Mouse (Mus musculus) thymus, adult 2 months (tissue): ENCODE measurements around the gene Gm10309. TPM values are rescaled to one million over a fixed set of nuclear protein-coding genes. Genes with fewer than 3 reads are reported as not detected.

ENCODE experiments used
- DNase-seq: peaks from one replicate; pipeline ENCODE4 v3.0.0; 2021
- H3K27ac ChIP-seq: fragments of 200-500 bp; 2 replicates; pipeline ENCODE4 v1.5.1; 2012; ENCODE audit warnings: low read length, control low read depth; ENCODE audit not compliant: control insufficient read depth, insufficient read depth
- H3K27me3 ChIP-seq: fragments of 200-500 bp; 2 replicates; pipeline ENCODE4 v1.6.1; 2012; ENCODE audit warnings: mild to moderate bottlenecking, low read length, moderate library complexity, mixed read lengths; ENCODE audit not compliant: control insufficient read depth, insufficient read depth
- H3K36me3 ChIP-seq: fragments of 200-500 bp; 2 replicates; pipeline ENCODE4 v1.6.1; 2012; ENCODE audit warnings: mild to moderate bottlenecking, low read length, moderate library complexity; ENCODE audit not compliant: control insufficient read depth, insufficient read depth
- H3K4me1 ChIP-seq: fragments of 200-500 bp; replicated peaks from 2 replicates; pipeline ENCODE4 v1.6.1; 2012; ENCODE audit warnings: low read length; ENCODE audit not compliant: control insufficient read depth, insufficient read depth
- H3K4me3 ChIP-seq: fragments of 200-500 bp; 2 replicates; pipeline ENCODE4 v1.5.1; 2012; ENCODE audit warnings: mild to moderate bottlenecking, low read length, control low read depth, moderate library complexity; ENCODE audit not compliant: control insufficient read depth, insufficient read depth
- CTCF ChIP-seq: fragments of 200-500 bp; IDR thresholded peaks from 2 replicates; pipeline ENCODE4 v1.5.1; 2012; ENCODE audit warnings: mild to moderate bottlenecking, control low read depth, low read length, moderate library complexity, borderline replicate concordance; ENCODE audit not compliant: control insufficient read depth, poor library complexity, insufficient read depth; ENCODE audit errors: extremely low read depth
- POLR2A ChIP-seq: fragments of 200-500 bp; IDR thresholded peaks from 2 replicates; pipeline ENCODE4 v1.6.1; 2012; ENCODE audit warnings: mild to moderate bottlenecking, low read length, control low read depth, moderate library complexity; ENCODE audit not compliant: control insufficient read depth, poor library complexity, insufficient read depth; ENCODE audit errors: extremely low read depth
- WGBS: fragments of 180-500 bp; shearing (Covaris S2); methylation state at CpG from one replicate; pipeline ENCODE4 v1.1.7; 2018; 5-methylcytosine and 5-hydroxymethylcytosine counted together
- polyA plus RNA-seq: library from polyadenylated mRNA; depleted of rRNA; stranded (reverse); fragments of >200 nt; gene quantifications from 2 replicates; pipeline ENCODE4 v1.2.3, GENCODE M21; 2012

Gm10309 gene
- polyA plus RNA-seq, 1 experiment = not detected

- DNase-seq = no peak
- TF ChIP-seq POLR2A (no peak), CTCF (no peak)
- 81% methylated on average over 6 of the region's 6 CpGs for WGBS
- H3K4me1 ChIP-seq = no peaks in the 10 kb centered on the region
- H3K36me3 ChIP-seq = no peaks in the 10 kb centered on the region
- H3K27me3 ChIP-seq = no peaks in the 10 kb centered on the region
- H3K27ac ChIP-seq = no peak overlapping the region
- no peak overlapping the region for H3K4me3 ChIP-seq
These were observed 10.5 kb downstream of the Gm10309 start for GRCm38 (mm10) chr17:86494494-86494893.

GRCm38 (mm10) chr17:86493891-86494420 lies 11.1 kb downstream of the Gm10309 start:
- WGBS = 94% methylated on average over 8 of the region's 8 CpGs
- no peak for TF ChIP-seq CTCF
- no peak for TF ChIP-seq POLR2A
- no peaks in the 10 kb centered on the region for H3K27me3 ChIP-seq
- H3K36me3 ChIP-seq = no peaks in the 10 kb centered on the region
- no peak overlapping the region for H3K27ac ChIP-seq
- no peaks in the 10 kb centered on the region for H3K4me1 ChIP-seq
- DNase-seq = no peak
- H3K4me3 ChIP-seq = no peak overlapping the region

- Histone ChIP-seq H3K4me3 (no peak overlapping the region), H3K27me3 (no peaks in the 10 kb centered on the region), H3K36me3 (no peaks in the 10 kb centered on the region), H3K4me1 (no peaks in the 10 kb centered on the region), H3K27ac (no peak overlapping the region)
- 86% methylated on average over 7 of the region's 7 CpGs for WGBS
- TF ChIP-seq POLR2A (no peak), CTCF (no peak)
- DNase-seq = no peak
These were observed 12.7 kb downstream of the Gm10309 start for GRCm38 (mm10) chr17:86492376-86492775.

- Histone ChIP-seq H3K4me3 (no peak overlapping the region), H3K27me3 (no peaks in the 10 kb centered on the region), H3K36me3 (no peaks in the 10 kb centered on the region), H3K4me1 (no peaks in the 10 kb centered on the region), H3K27ac (no peak overlapping the region)
- WGBS = 92% methylated on average over 10 of the region's 10 CpGs
- TF ChIP-seq POLR2A (no peak), CTCF (no peak)
- DNase-seq = no peak
These were observed 15.2 kb downstream of the Gm10309 start for GRCm38 (mm10) chr17:86489827-86490226.

- no peaks in the 10 kb centered on the region for H3K4me1 ChIP-seq
- H3K4me3 ChIP-seq = no peak overlapping the region
- H3K36me3 ChIP-seq = no peaks in the 10 kb centered on the region
- 92% methylated on average over 3 of the region's 3 CpGs for WGBS
- H3K27me3 ChIP-seq = no peaks in the 10 kb centered on the region
- DNase-seq = no peak
- no peak overlapping the region for H3K27ac ChIP-seq
- TF ChIP-seq CTCF (no peak), POLR2A (no peak)
These were observed 17.6 kb downstream of the Gm10309 start for GRCm38 (mm10) chr17:86487450-86487849.

GRCm38 (mm10) chr17:86486657-86487056 lies 18.4 kb downstream of the Gm10309 start:
- 96% methylated on average over 5 of the region's 5 CpGs for WGBS
- Histone ChIP-seq H3K27ac (no peak overlapping the region), H3K36me3 (no peaks in the 10 kb centered on the region), H3K4me3 (no peak overlapping the region), H3K27me3 (no peaks in the 10 kb centered on the region), H3K4me1 (no peaks in the 10 kb centered on the region)
- TF ChIP-seq CTCF (no peak), POLR2A (no peak)
- DNase-seq = no peak
